Mouse (Mus musculus): ENCODE data around the gene Gm45062.

GRCm38 (mm10) chr6:8474316-8474715, 215.1 kb downstream of the Gm45062 start:
- TF ChIP-seq POLR2A (IDR thresholded peaks at IDR 0.05; ENCODE audit: insufficient read depth, low read depth, low read length): no peak
- TF ChIP-seq CTCF (IDR thresholded peaks at IDR 0.05; ENCODE audit: insufficient read depth, low read depth, low read length): no peak
